Mouse (Mus musculus) limb, embryonic 11.5 days (tissue): ENCODE data around the gene Tbc1d8b. TPM values are rescaled to one million over a fixed set of nuclear protein-coding genes. Genes with fewer than 3 reads are reported as not detected.

Source experiments
- polyA plus RNA-seq: library from polyadenylated mRNA; unstranded; fragments of >200 nt; fragmentation: Nextera tagmentation; extraction: Ambion mirVana; gene quantifications from 2 replicates; pipeline ENCODE4 v1.2.1, GENCODE M21; 2014

The Tbc1d8b gene
- polyA plus RNA-seq, 1 experiment from 2014 or later, result 0.92 TPM

Other genes starting within 250 kb of the Tbc1d8b start
- gene D330045A20Rik, start 204.6 kb upstream of the Tbc1d8b start, polyA plus RNA-seq, result 0.93 and 1.9 TPM in 2 replicates
- 3.2 and 3.9 TPM in 2 replicates for gene Rnf128, start 121.7 kb upstream of the Tbc1d8b start, polyA plus RNA-seq
- 0.50 TPM in 1 of 2 replicates, not detected in the other for gene Gm15013, start 29.5 kb downstream of the Tbc1d8b start, polyA plus RNA-seq
- gene Ripply1, start 97.4 kb downstream of the Tbc1d8b start, polyA plus RNA-seq, result not detected in 2 replicates
- not detected in 2 replicates for gene Cldn2, start 115.8 kb downstream of the Tbc1d8b start, polyA plus RNA-seq
- gene Morc4, start 186.7 kb downstream of the Tbc1d8b start, polyA plus RNA-seq, result 7.2 and 10.1 TPM in 2 replicates